Mouse (Mus musculus) cerebral cortex, adult 2 months (tissue): Measurements from ENCODE around the gene Hmgb1.

Experiments
- WGBS: fragments of 180-500 bp; shearing (Covaris S2); methylation state at CpG from one replicate; pipeline ENCODE4 v1.1.7; 2018; 5-methylcytosine and 5-hydroxymethylcytosine counted together

Gene Hmgb1

DNA sequence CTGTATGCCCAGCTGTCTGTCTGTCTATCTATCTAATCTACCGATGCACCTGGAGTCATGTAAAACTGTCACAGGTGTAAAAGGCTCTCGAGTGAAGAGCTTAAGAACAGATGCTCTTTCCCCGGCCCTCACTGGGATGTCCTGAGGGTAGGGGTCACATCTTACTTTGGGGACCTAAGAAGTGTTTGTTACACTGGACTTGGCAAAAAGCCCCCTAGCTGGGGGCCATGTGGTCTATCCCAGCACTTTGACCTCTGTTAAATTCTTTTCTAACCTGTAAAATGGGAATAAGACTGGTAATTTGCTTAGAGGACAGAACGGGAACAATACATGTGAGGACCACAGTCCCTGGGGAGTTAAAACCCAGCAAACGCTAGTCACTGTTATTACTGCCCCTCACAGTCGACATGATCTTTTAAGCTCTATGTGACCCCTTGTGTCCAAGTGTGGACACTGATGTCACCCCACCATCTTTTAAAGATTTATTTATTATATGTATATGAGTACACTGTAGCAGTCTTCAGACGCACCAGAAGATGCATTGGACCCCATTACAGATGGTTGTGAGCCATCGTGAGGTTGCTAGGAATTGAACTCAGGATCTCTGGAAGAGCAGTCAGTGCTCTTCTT lies 80.1 kb downstream of the Hmgb1 start:
- WGBS = 87% methylated on average over 8 of the region's 8 CpGs

DNA sequence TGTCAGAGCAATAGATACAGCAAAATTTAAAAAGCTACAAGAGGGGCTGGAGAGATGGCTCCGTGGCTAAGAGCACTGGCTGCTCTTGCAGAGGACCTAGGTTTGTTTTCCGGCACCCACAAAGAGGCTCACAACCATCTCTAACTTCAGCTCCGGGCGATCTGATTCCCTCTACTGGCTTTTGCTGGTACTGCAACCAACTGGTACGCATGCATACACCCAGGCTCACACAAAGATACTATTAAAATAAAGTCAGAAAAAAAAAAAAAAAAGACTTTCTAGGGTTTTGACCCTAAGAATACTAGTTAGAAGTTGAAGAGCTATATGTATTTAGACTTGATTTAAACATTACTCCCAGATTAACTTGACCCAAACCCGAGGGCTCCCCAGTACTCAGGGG lies 82.4 kb downstream of the Hmgb1 start:
- WGBS = 88% methylated on average over 6 of the region's 6 CpGs

DNA sequence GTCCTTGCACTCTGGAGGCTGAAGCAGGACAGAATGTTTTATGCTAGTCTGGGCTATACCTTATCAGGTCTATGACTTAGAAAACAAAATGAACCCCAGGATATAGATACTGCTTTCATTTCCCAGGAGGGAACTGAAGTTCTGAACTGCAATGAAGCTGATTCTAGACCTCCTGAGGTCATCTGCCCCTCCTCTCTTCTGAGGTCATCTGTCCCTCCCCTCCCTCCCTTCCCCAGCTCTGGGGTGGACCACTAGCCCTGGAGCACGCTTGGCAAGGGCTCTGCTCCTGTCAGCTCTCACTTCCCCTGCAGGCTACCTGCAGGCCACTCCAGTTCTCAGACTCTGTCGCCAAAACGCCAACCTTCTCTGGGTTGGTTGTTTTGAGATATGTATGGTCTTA lies 84.2 kb downstream of the Hmgb1 start:
- 83% methylated on average over 3 of the region's 3 CpGs for WGBS

DNA sequence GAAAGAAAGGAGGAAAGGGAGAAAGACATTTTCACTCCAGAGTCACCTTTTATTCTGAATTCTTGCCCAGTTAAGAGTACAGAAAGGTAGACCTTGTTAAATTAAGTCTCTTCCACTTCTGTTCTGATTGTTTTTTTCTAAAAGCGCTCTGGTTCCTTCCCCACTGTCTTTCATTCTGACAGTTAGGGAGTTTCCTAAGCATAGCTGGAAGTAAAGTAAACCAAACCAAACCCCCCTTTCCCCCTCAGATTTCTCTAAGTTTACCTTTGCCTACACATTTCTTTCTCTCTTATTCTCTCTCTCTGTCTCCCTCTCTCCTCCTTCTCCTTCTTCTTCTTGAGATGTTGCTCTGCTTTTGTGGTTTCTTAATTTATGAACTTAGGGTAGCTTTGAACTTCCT lies 85.3 kb downstream of the Hmgb1 start:
- WGBS = 94% methylated on average over 1 of the region's 1 CpGs

DNA sequence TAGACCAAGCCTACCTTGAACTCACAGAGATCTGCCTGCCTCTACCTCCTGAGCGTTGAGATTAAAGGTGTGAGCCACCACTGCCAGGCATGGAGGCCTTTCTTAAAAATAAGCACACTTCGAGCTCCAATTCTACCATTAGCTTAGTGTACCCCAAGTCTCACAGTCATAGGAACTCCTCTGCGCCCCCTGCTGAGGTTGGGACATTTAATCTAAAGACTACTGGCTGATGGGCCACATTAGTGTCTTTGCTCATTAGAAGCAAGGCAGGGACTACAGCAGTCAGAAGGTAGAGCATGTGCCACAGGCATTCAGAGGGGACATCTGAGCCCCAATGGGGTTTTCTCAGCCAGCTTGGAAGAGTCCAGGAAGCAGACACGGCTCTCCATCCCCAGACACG lies 86.4 kb downstream of the Hmgb1 start:
- WGBS = 87% methylated on average over 5 of the region's 5 CpGs

DNA sequence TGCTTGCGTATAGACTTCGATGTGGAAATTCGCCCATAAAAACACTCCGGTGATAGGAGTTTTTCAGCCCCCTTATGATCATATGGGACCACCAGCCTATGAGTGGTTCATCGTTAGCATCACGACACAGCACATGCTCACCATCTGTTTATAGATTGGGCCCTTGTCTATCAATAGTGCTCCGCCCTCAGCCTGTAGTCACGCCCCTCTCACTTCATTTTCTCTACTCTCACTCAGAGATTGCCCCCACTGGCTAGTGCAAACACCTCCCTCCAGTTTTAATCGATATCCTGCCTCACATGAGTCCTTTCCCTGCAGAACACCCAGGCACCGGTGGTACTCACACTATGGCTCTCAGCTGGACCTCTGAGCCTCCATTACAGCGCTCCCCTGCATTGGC lies 88.0 kb downstream of the Hmgb1 start:
- WGBS = 77% methylated on average over 11 of the region's 11 CpGs

DNA sequence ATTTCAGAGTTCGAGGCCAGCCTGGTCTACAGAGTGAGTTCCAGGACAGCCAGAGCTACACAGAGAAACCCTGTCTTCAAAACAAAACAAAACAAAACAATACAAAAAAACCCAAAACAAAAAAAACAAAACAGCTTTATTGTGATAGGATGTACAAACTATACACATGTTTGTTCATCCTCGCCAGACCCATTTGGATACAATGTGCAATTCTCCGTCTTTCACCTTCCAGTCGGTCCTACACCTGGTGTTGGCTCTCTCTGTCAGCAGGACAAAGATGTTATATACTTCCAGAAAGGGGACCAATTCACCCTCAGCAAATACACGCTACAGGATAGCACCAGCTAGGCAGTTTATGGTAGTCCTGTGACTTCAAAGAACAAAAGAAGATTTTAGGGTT lies 91.4 kb downstream of the Hmgb1 start:
- WGBS = 86% methylated on average over 5 of the region's 5 CpGs

DNA sequence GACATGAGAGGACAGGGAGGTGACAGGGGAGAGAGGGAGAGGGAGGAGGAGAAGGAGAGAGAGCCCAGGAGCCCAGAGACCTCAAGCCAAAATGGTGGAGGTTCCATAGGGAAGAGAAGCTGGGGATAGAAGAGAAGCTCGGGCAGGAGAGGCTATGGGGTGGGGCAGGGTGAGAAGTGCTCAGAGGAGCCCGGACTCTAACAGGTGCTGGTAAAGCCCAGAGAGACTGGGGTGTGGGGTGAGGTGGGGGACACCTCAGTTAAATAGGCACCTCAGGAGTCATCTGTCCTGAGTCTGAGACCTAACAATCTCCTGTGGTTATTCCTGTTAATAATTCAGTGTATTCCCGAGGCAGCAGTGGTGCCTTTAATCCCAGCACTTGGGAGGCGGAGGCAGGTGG lies 91.8 kb downstream of the Hmgb1 start:
- 90% methylated on average over 4 of the region's 4 CpGs for WGBS

DNA sequence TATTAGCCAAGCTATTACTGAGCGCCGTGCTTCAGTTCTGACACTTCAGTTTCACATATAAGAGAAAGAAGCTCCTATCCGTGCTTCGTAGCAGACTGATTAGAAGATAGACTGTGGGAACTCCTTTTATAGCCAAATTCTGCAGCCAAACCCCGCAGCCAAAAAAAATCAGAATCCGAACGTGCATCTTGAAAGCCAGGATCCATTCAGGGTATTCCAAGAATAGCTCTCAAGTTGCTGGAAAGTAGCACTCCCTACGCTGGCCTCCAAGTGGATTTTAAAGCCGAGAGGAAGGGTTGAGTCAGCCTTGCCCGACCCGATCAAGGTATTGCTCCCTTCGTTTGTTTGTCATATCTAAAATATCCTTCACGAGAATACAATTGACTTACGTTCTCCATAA lies 93.0 kb downstream of the Hmgb1 start:
- WGBS = 51% methylated on average over 14 of the region's 14 CpGs

DNA sequence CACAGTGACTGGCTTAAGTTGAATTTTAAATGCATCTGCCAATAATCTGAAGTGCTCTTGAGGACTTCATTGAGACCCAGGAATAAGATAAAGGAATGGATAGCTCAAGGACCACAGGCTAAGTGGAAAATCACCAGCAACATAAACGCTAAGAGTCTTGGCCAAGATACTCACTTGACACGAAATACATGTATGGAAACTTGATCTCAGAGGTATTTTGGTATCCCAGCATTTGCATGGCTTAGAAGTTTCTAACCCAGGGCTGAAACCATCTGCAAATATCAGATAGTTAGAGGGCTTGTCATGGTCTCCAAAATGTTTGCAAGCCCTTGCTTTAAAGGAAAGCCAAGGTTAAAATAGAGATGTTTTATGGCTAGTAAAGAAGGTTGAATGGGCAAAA lies 94.4 kb downstream of the Hmgb1 start:
- WGBS = 89% methylated on average over 2 of the region's 2 CpGs

DNA sequence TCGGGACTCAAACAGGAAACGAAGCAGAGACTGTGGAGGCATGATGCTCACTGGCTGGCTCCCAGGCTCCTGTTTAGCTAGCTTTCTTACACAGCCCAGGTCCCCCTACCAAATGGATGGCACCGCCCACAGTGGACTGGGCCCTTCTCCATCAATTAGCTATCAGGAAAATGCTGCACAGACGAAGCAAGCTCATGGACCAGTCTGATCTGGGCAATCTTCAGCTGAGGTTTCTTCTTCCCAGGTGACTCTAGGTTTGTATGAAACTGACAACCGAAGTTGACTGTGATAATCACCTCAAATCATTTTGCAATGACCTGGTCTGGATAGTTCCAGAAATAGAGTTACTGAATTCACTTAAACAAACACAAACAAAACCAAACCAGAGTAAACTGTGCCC lies 94.8 kb downstream of the Hmgb1 start:
- 95% methylated on average over 5 of the region's 5 CpGs for WGBS

DNA sequence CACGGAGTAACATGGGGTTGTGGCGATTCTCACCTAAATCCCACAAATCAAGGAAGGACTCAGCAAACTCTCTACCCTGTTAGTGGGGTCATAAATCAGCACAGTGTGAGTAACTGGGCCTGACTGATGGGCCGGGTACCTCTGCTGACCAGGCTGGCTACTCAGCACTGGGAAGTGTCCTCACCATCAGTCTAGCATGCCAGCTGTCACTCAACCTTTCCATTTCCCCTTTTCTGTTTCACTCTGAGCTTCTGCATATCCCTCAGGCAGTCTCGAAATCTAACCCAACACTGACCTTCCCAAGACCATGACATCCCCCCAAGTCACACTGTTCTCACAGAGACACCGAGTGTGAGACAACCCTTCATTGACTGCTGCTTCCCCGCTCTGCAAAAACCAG lies 95.4 kb downstream of the Hmgb1 start:
- 90% methylated on average over 6 of the region's 6 CpGs for WGBS

DNA sequence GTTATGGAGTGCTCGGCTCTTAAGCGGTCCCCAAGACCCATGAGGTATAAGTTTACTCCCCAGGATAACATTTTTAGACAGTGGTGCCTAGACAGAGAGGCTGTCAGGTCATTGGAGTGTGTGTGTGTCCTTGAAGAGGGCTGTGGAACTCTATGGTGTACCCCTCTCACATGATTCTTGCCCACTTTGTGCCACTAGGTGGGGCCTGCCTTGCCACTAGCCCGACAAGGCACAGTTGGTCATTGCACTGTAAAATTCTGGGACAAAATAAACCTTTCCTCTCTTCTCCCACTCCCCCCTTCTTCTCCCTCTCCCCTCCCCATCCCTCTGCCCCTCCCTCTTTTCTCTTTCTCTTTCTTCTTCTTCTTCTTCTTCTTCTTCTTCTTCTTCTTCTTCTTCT lies 96.1 kb downstream of the Hmgb1 start:
- WGBS = 82% methylated on average over 3 of the region's 3 CpGs

DNA sequence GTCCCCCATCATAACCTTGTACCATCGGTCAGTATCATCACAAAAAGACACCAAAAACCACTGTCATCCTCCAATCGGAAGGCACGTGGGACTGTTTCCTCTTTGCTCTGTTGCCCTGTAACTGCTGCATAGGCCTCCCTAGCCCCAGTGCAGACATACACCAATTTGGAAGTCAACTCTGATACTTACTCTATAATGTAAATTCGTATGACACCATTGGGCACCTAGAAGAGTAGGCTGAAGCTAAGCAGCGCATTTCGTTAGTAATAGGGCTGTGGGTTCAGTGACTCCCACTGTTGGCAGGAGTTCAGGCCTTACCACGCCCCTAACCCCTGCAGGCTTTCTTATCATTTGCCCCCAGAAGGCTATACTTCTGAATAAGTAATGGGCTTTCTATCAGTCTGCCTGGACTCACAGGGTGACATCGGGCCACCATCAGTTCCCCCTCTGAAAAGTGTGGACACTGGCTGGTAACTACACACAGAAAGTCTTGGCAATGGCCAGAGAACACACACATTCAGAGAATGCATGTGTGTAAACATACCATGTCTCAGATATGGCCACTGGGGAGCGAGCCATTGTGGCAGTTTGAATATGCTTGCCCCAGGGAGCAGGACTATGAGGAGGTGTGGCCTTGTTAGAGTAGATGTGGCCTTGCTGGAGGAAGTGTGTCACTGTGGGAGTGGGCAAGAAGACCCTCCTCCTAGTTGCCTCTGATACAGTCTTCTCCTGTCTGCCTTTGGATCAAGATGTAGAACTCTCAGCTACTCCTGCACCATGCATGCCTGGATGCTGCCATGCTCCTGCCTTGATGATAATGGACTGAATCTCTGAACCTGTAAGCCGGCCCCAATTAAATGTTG lies 97.7 kb downstream of the Hmgb1 start:
- 92% methylated on average over 10 of the region's 10 CpGs for WGBS

DNA sequence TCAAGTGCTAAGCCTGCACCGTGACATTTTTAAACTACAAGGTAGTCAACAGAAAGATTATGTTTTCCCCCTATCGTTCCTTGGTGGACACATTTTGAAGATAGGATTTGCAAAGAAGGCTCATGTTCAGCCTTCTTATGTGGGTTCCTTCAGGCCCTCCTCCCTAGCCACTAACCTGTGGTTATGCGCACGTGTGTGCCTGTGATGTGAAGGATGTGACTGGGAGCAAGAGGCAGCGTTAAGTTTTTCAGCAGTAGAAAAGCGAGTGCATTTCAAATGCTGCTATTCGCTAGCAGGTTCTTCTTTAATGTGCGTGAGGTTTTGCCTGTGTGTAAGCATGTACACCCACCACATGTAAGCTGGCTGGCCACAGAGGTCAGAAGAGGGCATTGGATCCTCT lies 103.8 kb downstream of the Hmgb1 start:
- 89% methylated on average over 8 of the region's 8 CpGs for WGBS

DNA sequence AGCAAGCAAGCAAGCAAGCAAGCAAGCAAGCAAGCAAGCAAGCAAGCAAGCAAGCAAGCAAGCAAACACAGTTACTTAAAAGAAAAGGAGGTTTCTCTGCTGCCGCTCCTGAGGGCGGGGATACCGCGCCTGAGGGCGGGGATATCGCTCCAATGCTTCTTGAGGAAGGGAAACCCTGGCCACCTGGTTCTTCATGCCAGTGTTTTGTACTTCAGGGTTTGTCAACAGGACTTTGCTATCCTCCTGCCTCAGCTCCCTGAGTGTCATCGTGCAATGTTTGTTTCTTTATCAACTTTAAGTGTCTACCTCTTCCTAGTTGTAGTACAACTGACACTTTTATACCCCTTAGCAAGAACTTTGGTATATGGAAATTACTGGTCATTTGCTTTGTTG lies 104.5 kb downstream of the Hmgb1 start:
- WGBS = 48% methylated on average over 7 of the region's 7 CpGs

DNA sequence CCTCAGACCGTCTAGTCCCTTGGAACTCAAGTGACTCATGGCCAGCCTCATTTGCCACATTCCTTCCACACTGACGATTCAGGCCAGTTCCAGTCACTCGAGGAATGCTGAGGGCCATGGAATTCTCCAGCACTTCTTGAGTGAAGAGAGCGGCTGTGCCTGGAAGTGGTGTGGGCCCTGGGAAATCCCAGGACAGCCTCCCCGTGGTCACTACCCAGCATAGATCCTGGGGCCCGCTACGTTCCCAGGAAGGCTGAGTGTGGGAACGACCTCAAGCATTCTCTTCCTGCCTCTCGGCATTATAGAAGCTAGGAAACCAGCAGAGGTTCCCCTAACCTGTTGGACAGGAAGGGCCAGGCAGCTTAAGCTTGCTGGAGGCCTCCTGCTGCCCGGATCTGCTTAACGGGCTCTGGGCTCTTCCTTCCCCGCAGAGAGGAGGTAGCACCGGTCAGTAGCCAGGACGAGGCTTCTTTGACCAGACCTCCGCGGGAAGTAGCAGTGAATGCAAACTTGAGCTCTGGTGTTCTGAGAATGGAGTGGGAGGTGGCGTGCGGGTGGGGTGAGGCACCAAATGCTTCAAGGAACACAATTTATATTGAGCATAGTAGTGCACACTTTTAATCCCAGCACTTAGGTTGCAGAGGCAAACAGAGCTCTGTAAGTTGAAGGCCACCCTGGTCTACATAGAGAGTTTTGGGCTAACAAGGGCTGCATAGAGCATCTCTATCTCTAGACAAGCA lies 105.1 kb downstream of the Hmgb1 start:
- 26% methylated on average over 18 of the region's 18 CpGs for WGBS

DNA sequence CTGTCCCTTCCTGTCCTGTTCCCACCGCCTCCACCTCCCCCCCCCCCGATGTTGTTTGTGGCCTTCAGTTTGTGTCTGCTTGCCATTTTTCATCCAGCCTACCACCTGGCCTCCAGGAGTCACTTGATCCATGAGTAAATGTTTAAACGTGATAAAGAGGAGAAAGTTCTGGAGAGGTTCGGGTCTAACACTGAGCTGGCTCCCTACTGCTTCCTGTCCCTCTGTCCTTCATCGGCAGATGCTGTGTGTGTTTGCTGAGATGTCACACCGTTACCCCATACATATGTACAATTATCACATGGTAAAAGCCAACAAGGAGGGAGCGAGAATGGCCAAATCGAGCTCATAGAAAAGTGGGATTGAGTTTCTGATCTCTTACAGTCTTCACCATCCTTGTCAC lies 107.2 kb downstream of the Hmgb1 start:
- WGBS = 89% methylated on average over 8 of the region's 8 CpGs

DNA sequence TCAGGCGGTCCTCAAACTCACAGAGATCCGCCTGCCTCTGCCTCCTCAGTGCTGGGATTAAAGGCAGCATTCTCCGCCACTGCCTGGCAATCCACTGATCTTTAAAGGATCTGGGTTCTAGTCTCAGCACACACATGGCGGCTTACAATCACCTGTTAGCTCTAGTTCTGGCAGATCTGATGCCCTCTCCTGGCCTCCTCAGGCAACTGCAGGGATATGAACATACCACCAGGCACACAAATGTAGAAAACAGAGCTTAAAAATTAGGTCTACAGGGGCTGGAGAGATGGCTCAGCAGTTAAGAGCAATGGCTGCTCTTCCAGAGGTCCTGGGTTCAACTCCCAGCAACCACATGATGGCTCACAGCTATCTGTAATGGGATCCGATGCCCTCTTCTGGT lies 112.7 kb downstream of the Hmgb1 start:
- WGBS = over 99% methylated on average over 5 of the region's 5 CpGs

DNA sequence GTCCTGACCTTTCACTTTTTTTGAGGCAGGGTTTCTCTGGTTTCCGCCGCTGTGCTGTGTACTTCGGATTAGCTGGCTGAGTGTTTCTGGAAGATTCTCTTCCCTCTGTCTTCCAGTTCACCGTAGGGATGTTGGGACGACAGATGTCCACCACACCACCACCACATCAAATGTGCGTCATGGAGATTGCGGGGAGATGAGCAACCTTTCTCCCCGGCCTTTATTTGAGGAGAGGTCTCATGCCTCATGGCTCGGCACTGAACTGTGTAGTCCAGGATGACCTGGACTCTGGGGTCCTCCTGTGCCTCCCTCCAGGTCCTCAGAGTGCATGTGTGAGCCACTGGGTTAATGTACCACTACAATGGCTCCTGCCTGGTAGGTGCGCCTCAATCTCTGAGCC lies 115.5 kb downstream of the Hmgb1 start:
- 97% methylated on average over 10 of the region's 10 CpGs for WGBS

DNA sequence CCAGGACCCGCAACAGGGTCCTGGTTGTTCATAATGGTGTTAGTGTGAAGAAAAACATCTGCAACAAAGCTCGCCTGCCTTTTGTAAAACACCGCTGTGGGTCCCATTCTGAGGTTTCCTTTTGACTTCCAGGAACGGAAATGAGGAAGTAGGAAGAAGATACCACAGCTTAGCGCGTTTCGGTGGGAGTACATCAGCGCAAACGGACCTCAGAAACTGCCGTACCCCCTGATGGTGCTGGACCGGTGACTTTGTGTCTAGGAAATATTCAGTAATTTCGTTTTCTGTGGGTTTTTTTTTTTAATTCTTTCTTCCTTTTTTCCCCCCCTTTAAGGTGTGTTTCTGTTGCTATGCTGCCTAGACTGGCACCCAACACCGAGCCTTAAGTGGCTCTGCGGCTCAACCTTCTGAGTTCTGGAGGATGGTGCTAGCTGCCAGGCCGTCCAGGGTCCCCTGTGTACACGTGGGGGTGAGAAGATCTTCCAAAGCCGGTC lies 116.0 kb downstream of the Hmgb1 start:
- 76% methylated on average over 17 of the region's 17 CpGs for WGBS

DNA sequence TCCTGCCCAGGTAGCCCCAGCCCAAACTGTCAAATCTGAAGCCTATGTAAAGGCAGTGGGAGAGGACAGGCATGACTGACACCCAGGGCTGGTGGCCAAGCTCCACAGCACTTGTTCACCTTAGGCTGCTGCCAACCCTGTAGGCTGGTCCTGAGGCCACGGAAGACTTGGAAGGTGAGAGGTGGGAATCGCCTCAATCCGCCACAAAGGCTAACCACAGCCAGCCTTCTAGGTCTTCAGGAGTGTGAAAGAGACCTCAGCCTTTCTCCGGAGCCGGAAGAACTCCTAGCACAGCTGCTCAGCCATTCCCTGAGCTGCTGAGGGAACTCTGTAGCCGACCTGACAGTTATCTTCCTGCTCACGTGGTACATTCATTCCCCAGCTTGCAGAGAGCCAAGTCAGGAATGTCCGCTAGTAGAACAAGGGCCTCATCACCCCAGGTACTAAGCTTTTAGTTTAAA lies 116.8 kb downstream of the Hmgb1 start:
- WGBS = 75% methylated on average over 8 of the region's 8 CpGs

DNA sequence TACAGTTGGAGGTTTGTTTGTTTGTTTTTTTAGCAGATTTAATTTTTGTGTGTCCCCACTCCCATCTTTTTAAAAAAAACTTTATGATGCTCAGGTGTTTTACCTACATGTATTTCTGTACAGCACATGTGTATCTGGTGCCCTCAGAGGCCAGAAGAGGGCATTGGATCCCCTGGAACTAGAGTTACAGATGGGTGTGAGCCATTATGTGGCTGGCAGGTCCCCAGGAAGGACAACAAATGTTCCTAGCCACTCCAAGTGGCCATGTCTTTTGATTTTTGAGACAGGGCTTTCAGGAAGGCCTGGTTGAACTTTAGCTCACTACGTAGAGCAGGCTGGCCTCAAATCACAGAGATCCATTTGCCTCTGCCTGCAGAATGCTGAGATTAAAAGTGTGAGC lies 121.5 kb downstream of the Hmgb1 start:
- whole genome bisulfite sequencing = 93% methylated on average over 1 of the region's 1 CpGs
